Mouse (Mus musculus) lung, embryonic 15.5 days (tissue): ENCODE data around the gene Fam184b. TPM values are rescaled to one million over a fixed set of nuclear protein-coding genes. Genes with fewer than 3 reads are reported as not detected.
A peak's percentile ranks its signal among the peaks of the same experiment; 100 is the strongest.
"Not testable (repeated sequence)": the region's sequence is repeated elsewhere in the genome, so short reads cannot be mapped to it uniquely, and the experiment has no call there.

Experiments used
- ATAC-seq: fragments of 200-750 bp; cut with Nextera tagmentation; 2 replicates; pipeline ENCODE4 v1.8.0; 2017; ENCODE audit warnings: moderate number of reproducible peaks, borderline replicate concordance; ENCODE audit not compliant: low FRiP score, low TSS enrichment; ENCODE audit errors: extremely low read depth
- H3K27ac ChIP-seq: fragments of 300-500 bp; sonication (generic); 2 replicates; pipeline ENCODE4 v1.5.1; 2015; ENCODE audit warnings: moderate library complexity, mild to moderate bottlenecking, inconsistent platforms
- H3K27me3 ChIP-seq: fragments of 300-500 bp; sonication (generic); 2 replicates; pipeline ENCODE4 v1.6.1; 2015; ENCODE audit warnings: inconsistent platforms
- H3K36me3 ChIP-seq: fragments of 300-500 bp; sonication (generic); 2 replicates; pipeline ENCODE4 v1.6.1; 2015; ENCODE audit warnings: inconsistent platforms
- H3K4me1 ChIP-seq: fragments of 300-500 bp; sonication (generic); 2 replicates; pipeline ENCODE4 v1.6.1; 2015; ENCODE audit warnings: inconsistent platforms
- H3K4me2 ChIP-seq: fragments of 300-500 bp; sonication (generic); 2 replicates; pipeline ENCODE4 v1.6.1; 2015; ENCODE audit warnings: inconsistent platforms, mild to moderate bottlenecking, moderate library complexity
- H3K4me3 ChIP-seq: fragments of 300-500 bp; sonication (generic); 2 replicates; pipeline ENCODE4 v1.5.1; 2015; ENCODE audit warnings: mild to moderate bottlenecking, inconsistent platforms
- H3K9ac ChIP-seq: fragments of 300-500 bp; sonication (generic); 2 replicates; pipeline ENCODE4 v1.6.1; 2015; ENCODE audit warnings: inconsistent platforms
- H3K9me3 ChIP-seq: fragments of 300-500 bp; sonication (generic); 2 replicates; pipeline ENCODE4 v1.6.1; 2016; ENCODE audit warnings: inconsistent platforms
- WGBS: fragments of 180-500 bp; shearing (Covaris S2); methylation state at CpG from one replicate; pipeline ENCODE4 v1.1.7; 2015; 5-methylcytosine and 5-hydroxymethylcytosine counted together
- polyA plus RNA-seq: library from polyadenylated mRNA; unstranded; fragments of >200 nt; fragmentation: Nextera tagmentation; extraction: Ambion mirVana; gene quantifications from 2 replicates; pipeline ENCODE4 v1.2.1, GENCODE M21; 2015

Fam184b gene
- polyA plus RNA-seq, 1 experiment from 2014 or later: 0.25 TPM

DNA sequence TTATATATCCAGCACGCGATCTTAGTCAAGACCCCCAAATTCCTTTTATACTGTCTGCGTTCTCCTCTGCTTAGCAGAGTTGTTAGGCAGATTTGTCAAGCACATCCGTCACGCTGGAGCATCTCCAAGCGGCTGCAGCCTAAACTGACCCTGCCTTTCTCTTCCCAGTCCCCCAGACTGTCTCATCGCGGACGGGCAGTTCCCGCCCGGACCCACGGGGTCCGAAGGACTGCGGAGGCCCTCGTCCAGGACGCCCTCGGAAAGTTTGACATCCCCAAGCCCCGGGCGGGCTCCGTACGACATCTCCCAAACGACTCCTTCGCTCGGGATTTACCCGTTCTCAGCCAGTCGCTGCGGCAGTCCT, 29.8 kb upstream of the Fam184b start:
- Histone ChIP-seq H3K9me3 (no peaks in the 10 kb centered on the region), H3K4me1 (peaks cover 12% of the 10 kb centered on the region)
- WGBS: under 1% methylated on average over 27 of the region's 27 CpGs

DNA sequence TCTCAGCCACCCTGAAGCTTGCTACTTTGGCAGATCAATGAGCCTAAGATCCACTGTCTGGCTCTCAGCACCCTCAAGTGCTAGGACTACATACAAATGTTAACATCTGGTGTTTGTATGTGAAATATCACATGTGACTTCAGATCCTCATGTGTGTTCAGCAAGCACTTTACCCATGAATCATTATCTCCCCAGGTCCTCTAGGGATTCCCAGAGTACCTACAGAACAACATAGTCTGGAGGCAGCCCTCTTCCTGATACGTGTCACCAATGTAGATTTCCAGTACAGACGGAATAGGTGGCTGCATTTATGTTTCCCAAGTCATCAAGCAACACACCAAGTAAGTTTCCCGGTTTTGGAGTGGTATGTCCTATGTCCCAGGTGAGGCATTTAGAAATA, 29.4 kb upstream of the Fam184b start:
- ATAC-seq: no peak
- Histone ChIP-seq H3K27ac (peak overlapping the region; percentile 85), H3K27me3 (no peaks in the 10 kb centered on the region), H3K4me3 (peak overlapping the region; percentile 73), H3K9ac (peak overlapping the region; percentile 64), H3K4me1 (peaks cover 12% of the 10 kb centered on the region), H3K9me3 (no peaks in the 10 kb centered on the region), H3K4me2 (peak overlapping the region; percentile 79), H3K36me3 (0 out of 2 replicates have a peak, but pooled peaks cover 3% of the 10 kb centered on the region)
- WGBS: 1% methylated on average over 3 of the region's 3 CpGs

More for the DNA sequence above, 29.8 kb upstream of the Fam184b start:
- Histone ChIP-seq H3K4me2 (peak overlapping the region; percentile 79), H3K27ac (peak overlapping the region; percentile 85), H3K4me3 (peak overlapping the region; percentile 73), H3K36me3 (0 out of 2 replicates have a peak, but pooled peaks cover 3% of the 10 kb centered on the region), H3K9ac (peak overlapping the region; percentile 64), H3K27me3 (no peaks in the 10 kb centered on the region)
- ATAC-seq: peak; percentile 70

DNA sequence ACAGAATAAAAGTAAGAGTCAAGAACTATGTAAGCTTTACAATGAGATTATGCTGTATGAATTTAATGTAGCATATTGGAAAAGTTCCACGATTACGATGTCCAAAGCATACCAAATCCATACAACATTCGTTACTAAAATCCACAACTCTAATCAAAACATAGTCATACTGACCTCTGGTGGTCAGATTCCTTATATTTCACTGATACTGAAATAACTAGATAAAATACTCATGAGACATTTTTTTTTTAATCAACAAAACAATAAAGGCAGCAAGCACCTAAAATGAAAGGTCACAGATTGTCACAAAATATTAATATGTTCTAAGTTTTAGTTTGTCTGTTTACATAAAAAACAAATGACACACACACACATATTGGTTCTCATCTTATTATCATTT, 28.9 kb upstream of the Fam184b start:
- WGBS: 20% methylated on average over 3 of the region's 3 CpGs
- H3K4me1 ChIP-seq: peaks cover 12% of the 10 kb centered on the region
- peak overlapping the region; percentile 73; the same call in 1 of the 2 replicates for H3K4me3 ChIP-seq
- H3K9ac ChIP-seq: no peak overlapping the region
- no peak for ATAC-seq
- no peaks in the 10 kb centered on the region for H3K9me3 ChIP-seq
- H3K4me2 ChIP-seq: peak overlapping the region; percentile 79
- H3K36me3 ChIP-seq: 0 out of 2 replicates have a peak, but pooled peaks cover 3% of the 10 kb centered on the region
- H3K27me3 ChIP-seq: no peaks in the 10 kb centered on the region
- H3K27ac ChIP-seq: no peak overlapping the region

DNA sequence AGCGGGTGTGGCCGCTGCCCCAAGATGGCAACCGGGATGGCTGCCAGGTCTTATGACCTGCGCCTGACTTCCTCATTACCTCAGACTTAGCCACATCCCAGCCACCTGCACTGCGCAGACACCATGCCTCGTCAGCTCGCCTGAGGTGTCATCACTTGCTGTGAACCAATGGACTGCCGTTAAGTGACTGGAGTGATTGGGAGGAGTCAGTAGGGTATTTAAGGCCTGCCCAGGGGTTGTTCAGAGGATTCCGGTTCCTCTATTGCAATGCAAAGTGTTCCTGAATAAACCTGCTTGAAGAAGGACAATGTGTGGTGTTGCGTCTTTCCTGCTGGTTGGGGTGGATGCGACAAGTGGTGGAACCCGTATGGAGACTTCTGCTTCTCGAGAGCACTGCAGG, 19.0 kb upstream of the Fam184b start:
- H3K36me3 ChIP-seq, H3K27ac ChIP-seq, ATAC-seq, H3K9me3 ChIP-seq, H3K27me3 ChIP-seq, H3K4me1 ChIP-seq, H3K4me3 ChIP-seq, H3K9ac ChIP-seq, H3K4me2 ChIP-seq: not testable (repeated sequence)
- 93% methylated on average over 13 of the region's 13 CpGs for WGBS

DNA sequence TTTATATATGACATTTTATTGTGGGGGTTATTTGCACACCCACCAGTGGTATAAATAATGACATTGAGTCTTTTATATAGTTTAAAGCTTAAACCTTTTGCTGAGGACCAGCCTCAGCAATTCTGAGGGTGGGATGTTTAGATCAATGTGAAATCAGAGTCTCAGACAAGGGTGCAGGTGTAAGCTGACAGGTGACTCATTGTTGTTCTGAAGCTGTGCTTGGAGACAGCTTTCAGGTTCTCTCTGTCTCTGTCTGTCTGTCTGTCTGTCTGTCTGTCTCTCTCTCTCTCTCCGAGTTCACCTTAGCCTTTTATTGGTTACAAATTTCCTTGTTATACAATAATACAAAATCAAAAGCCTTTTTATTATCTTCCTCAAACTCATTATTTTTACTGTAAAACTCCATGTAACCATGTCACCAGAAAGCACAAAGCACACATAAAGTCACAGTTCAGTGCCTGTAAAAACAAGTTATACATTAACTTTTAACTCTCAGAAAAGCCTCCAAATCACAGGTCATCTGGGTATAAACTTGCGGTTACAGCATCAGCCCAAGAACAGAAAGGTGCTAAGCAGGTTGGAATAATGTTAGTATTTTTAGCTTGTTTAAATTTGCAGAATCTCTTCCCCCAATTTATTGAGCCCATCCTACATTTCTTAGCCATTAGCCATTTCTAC, 11.8 kb upstream of the Fam184b start:
- no peak for ATAC-seq
- H3K27me3 ChIP-seq: no peaks in the 10 kb centered on the region
- H3K4me1 ChIP-seq: no peaks in the 10 kb centered on the region
- H3K36me3 ChIP-seq: no peaks in the 10 kb centered on the region
- WGBS: 87% methylated on average over 2 of the region's 2 CpGs
- H3K9me3 ChIP-seq: no peaks in the 10 kb centered on the region
- H3K9ac ChIP-seq: no peak overlapping the region
- H3K4me3 ChIP-seq: no peak overlapping the region
- H3K4me2 ChIP-seq: no peak overlapping the region
- no peak overlapping the region for H3K27ac ChIP-seq

DNA sequence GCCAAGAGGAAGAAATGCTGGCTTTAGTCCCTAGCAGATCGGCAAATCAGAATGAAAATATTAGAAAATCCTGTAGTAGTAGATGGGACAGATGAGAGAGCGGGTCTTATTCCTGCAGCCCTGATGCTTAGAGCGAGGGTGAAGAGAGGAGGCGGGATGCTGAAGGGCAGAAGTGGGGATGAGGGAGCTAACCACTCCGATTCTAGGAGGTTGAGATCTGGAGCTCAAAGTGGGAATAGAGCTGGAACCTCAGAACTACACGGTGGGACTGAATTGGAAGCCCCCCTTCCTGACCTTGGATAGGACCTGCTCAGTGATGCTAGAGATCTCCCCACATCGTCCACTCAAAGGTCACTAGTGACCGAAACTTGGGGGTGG, 290 bp upstream of the Fam184b start:
- peaks cover 5% of the 10 kb centered on the region; the same call in 1 of the 2 replicates for H3K4me1 ChIP-seq
- H3K4me2 ChIP-seq: peak overlapping the region; percentile 97
- no peak overlapping the region for H3K9ac ChIP-seq
- H3K36me3 ChIP-seq: no peaks in the 10 kb centered on the region
- H3K27me3 ChIP-seq: peaks cover 17% of the 10 kb centered on the region
- peak overlapping the region; percentile 53 for H3K4me3 ChIP-seq
- no peak overlapping the region for H3K27ac ChIP-seq
- 2% methylated on average over 8 of the region's 8 CpGs for WGBS
- ATAC-seq: no peak
- H3K9me3 ChIP-seq: no peaks in the 10 kb centered on the region

DNA sequence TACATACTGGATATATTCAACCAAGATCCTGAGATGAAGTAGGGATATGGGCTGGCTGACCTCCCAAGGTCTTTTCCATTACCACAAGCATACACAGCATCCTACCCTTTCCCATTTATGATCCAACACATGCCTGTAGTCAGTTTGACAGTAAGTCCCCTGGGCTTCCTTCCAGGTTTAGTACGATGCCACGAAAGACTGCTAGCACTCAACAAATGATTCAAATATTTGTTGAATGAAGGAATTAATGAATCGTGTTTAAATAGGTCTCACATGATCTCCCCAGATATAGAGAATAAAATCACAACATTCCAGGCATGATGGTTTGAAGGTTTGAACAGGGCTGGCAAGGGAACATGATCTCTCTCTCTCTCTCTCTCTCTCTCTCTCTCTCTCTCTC, 1.0 kb downstream of the Fam184b start:
- Histone ChIP-seq H3K4me3 (no peak overlapping the region), H3K27ac (no peak overlapping the region), H3K36me3 (no peaks in the 10 kb centered on the region), H3K9ac (no peak overlapping the region), H3K9me3 (no peaks in the 10 kb centered on the region), H3K4me2 (peak overlapping the region; percentile 97), H3K4me1 (peaks cover 5% of the 10 kb centered on the region; the same call in 1 of the 2 replicates), H3K27me3 (peaks cover 17% of the 10 kb centered on the region)
- WGBS: 24% methylated on average over 3 of the region's 3 CpGs
- no peak for ATAC-seq

DNA sequence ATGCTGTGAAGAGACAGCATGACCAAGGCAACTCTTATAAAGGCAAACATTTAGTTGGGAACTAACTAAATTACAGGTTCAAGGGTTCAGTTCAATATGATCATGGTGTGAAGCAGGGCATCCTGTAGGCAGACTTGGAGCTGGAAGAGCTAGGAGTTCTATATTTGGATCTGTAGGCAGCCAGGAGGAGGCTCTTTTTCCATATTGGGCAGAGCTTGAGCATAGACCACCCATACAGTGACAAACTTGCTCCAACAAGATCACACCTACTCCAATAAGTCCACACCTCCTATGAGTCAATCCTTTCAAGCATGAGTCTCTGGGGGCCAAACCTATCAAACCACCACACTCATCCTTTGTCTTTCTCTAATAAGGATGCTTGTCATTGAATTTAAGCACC, 9.9 kb downstream of the Fam184b start:
- H3K27me3 ChIP-seq: no peaks in the 10 kb centered on the region
- no peak overlapping the region for H3K4me3 ChIP-seq
- no peaks in the 10 kb centered on the region for H3K36me3 ChIP-seq
- H3K9me3 ChIP-seq: no peaks in the 10 kb centered on the region
- H3K4me2 ChIP-seq: no peak overlapping the region
- H3K9ac ChIP-seq: no peak overlapping the region
- H3K4me1 ChIP-seq: no peaks in the 10 kb centered on the region
- ATAC-seq: no peak
- H3K27ac ChIP-seq: no peak overlapping the region

DNA sequence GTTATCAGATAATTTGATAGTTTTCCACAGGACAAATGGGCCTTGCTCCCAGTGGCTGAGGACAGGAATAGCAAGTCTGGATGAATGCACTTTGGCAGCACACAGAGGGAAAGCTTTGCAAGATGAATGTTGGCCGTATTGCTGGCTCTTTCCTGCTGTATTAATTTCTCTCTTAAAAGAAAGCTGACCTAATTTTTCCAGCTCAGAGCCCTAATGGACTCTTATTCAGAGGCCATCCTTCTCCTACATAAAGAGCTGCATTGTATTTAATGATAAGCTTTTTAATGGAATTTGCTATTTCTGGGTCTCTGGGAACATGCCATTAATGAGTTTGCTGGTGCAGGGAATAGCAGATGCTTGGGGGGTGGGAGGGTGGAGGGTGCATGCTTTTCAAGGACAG, 11.6 kb downstream of the Fam184b start:
- H3K36me3 ChIP-seq: no peaks in the 10 kb centered on the region
- WGBS: 61% methylated on average over 1 of the region's 1 CpGs
- H3K27ac ChIP-seq: no peak overlapping the region
- no peak overlapping the region for H3K4me2 ChIP-seq
- no peak for ATAC-seq
- H3K4me1 ChIP-seq: no peaks in the 10 kb centered on the region
- H3K9ac ChIP-seq: no peak overlapping the region
- H3K27me3 ChIP-seq: no peaks in the 10 kb centered on the region
- H3K9me3 ChIP-seq: no peaks in the 10 kb centered on the region
- H3K4me3 ChIP-seq: no peak overlapping the region

DNA sequence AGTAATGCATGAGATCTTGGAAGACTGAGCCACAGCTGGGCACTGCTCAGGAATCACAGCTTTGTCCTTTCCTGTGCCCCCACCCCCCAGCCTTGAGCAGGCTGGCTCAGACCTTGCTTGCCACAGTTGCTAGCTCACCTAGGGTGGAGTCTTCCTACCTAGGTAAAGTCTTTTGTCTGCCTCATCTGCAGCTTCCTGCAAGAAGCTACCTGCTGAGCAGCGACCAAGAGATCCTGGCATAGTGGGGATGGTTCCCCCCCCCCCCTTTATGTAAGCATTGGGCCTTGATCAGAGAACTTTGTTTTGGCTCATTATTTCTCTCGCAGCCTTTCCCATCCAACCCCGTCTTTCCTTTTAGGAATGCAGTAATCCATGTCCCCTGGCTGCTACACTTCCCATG, 17.9 kb downstream of the Fam184b start:
- H3K4me2 ChIP-seq: no peak overlapping the region
- 47% methylated on average over 3 of the region's 3 CpGs for whole genome bisulfite sequencing
- no peak for ATAC-seq

DNA sequence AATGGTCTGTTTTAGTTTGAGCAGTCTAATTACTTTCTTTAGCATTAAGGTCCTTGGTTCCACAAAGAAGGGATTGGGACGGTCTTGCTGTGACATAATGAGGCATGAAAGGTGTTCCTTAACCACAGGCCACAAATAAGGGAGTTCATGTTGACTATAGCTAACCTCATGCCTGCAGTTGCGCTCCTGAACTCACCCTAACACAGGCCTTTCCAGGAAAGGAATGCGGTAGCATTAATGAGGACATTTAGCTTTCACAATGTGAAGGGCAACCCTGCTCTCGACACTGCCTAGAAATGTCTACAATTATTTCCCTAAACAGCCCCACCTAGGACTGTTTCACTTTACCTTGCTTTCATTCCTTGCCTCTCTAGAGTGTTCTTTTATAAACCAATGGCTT, 40.4 kb downstream of the Fam184b start:
- Histone ChIP-seq H3K27ac (no peak overlapping the region), H3K9ac (no peak overlapping the region), H3K9me3 (no peaks in the 10 kb centered on the region), H3K4me1 (no peaks in the 10 kb centered on the region), H3K4me3 (no peak overlapping the region), H3K27me3 (no peaks in the 10 kb centered on the region), H3K36me3 (no peaks in the 10 kb centered on the region), H3K4me2 (no peak overlapping the region)
- no peak for ATAC-seq
- 77% methylated on average over 4 of the region's 4 CpGs for WGBS

More for the DNA sequence above, 17.9 kb downstream of the Fam184b start:
- Histone ChIP-seq H3K27ac (no peak overlapping the region), H3K27me3 (no peaks in the 10 kb centered on the region), H3K4me1 (no peaks in the 10 kb centered on the region), H3K36me3 (no peaks in the 10 kb centered on the region), H3K4me3 (no peak overlapping the region), H3K9ac (no peak overlapping the region), H3K9me3 (no peaks in the 10 kb centered on the region)

DNA sequence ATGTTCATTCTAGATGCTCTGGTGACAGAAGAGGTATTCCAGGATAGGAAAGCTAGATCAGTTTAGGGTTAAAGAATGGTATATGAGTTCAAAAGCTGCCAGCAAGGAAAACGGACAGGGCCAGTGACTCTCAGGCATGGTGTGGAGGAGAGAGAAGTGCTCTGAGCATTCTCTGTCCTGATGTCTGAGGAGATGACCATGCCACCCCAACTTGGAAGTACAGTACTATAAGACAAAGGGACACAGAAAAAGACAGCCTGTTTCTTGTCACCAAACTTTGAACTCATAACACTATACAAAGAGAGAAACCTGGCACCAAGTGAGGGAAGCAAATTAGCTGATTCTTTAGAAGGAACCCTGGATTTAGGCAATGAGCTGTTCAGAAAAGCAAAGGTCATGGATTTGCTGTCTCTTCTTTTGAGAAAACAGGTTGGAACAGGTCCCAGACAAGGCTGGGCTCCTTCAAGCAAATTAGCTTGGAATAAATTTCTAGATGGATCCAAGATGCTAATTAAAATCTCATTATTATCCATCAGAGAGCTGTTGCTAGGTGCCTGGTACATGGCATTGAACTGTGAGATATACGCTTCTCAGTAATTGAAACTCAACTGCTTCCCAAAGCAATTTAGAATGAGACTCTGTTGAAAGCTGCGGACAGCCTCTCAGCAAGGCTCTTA, 43.9 kb downstream of the Fam184b start:
- H3K27ac ChIP-seq: no peak overlapping the region
- no peak overlapping the region for H3K4me2 ChIP-seq
- no peaks in the 10 kb centered on the region for H3K9me3 ChIP-seq
- no peak overlapping the region for H3K4me3 ChIP-seq
- WGBS: 70% methylated on average over 3 of the region's 3 CpGs
- ATAC-seq: no peak
- no peak overlapping the region for H3K9ac ChIP-seq
- no peaks in the 10 kb centered on the region for H3K36me3 ChIP-seq
- H3K4me1 ChIP-seq: no peaks in the 10 kb centered on the region
- H3K27me3 ChIP-seq: no peaks in the 10 kb centered on the region
